Mouse (Mus musculus): ENCODE data around the gene Alcam.

DNA sequence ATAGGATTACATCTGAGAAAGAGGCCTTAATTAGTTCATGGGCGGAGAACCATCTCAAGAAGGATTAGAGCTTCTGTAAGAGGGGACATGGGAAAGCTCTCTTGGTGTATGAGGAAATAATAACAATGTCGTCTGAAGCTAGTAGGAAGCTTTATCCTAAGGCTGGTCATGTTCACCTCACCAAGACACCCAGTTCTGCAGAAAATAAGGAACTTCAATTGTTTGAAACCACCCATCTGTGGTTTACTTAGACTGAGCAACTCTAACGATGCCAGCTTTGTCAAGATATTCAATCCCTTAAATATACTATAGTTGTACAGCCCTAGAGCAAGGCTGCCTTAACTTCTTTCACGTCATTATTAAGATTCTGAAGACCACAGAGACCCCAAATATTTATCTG is 20.4 kb upstream of the Alcam start:
- TF ChIP-seq SRF (IDR thresholded peaks at IDR 0.05; ENCODE audit: control insufficient read depth, insufficient read length, low read depth) (no peak), POLR2AphosphoS2 (IDR thresholded peaks at IDR 0.05; ENCODE audit: insufficient read length, low read depth) (no peak), E2F4 (IDR thresholded peaks at IDR 0.05; ENCODE audit: insufficient read depth) (no peak), MYOG (IDR thresholded peaks at IDR 0.05; ENCODE audit: control insufficient read depth in 1 of 3, insufficient read depth in 1 of 3, insufficient read length in 2 of 3, low read depth in 2 of 3) (no peak), TCF12 (IDR thresholded peaks at IDR 0.05; ENCODE audit: insufficient read depth, poor library complexity, severe bottlenecking) (no peak), USF1 (IDR thresholded peaks at IDR 0.05; ENCODE audit: low read depth) (no peak)

Data from myocyte (in vitro differentiated cells).